24 mouse cellular contexts compared by ENCODE assay signal in the genomic region with DNA sequence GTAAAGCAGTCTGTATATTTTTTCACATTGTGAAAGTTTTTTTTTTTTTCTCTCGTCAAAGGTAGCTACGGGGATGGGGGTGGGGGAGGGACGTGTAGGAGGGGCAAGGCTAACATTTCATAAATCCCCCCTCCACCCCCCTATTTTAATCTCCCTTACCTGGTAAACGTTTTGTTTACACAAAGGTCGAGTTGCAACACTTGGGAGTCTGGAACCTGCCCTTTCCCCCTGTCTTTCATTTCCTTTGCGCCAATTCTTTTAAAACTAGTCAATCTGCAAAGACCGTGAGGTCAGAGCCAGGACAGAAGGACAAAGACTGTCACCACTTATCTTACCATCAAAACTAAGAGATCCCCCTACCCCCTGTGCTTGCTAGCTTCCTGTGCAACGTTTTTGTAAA. TPM values are rescaled to one million over a fixed set of nuclear protein-coding genes. Genes with fewer than 3 reads are reported as not detected.
DNase-seq lines count a peak whose midpoint lies in the region; ATAC-seq and TF ChIP-seq lines count a peak whose summit lies in the region.
"Had no signal": no experiment of that assay in that cellular context is flagged by ENCODE, and none has a peak within 500 bp of the region (broad histone marks: within the 10 kb centered on the region; RNA-seq: fewer than 3 reads in every experiment).

No protein-coding gene starts in this region.

- WGBS in lung, embryonic 15.5 days, result 10% methylated on average over 8 of the region's 8 CpGs
- 14% methylated on average over 8 of the region's 8 CpGs for WGBS in embryonic facial prominence, embryonic 12.5 days
- 16% methylated on average over 8 of the region's 8 CpGs for WGBS in intestine, embryonic 16.5 days
- 23% methylated on average over 8 of the region's 8 CpGs for WGBS in liver, postnatal 0 days (ENCODE audit: insufficient replicate concordance)

- no peak overlapping the region for H3K9ac ChIP-seq in lung, embryonic 15.5 days
- H3K9ac ChIP-seq in embryonic facial prominence, embryonic 12.5 days, result no peak overlapping the region
- 0 out of 2 replicates have a peak overlapping the region, but pooled peaks have one; percentile 15 for H3K9ac ChIP-seq in intestine, embryonic 16.5 days (ENCODE audit: low read depth, low read length)
- no peak overlapping the region for H3K9ac ChIP-seq in liver, postnatal 0 days (replicated peaks)
- H3K9ac ChIP-seq: forebrain, embryonic 15.5 days; kidney, embryonic 15.5 days; liver, embryonic 14.5 days; midbrain, embryonic 12.5 days; neural tube, embryonic 12.5 days had no signal

- peak overlapping the region; percentile 17; the same call in 1 of the 2 replicates for H3K4me2 ChIP-seq in lung, embryonic 15.5 days
- H3K4me2 ChIP-seq in embryonic facial prominence, embryonic 12.5 days (replicated peaks), result 0 out of 2 replicates have a peak overlapping the region, but pooled peaks have one; percentile 7
- H3K4me2 ChIP-seq in intestine, embryonic 16.5 days (ENCODE audit: low read depth, low read length), result peak overlapping the region; percentile 14; the same call in 1 of the 2 replicates
- peak overlapping the region; percentile 35; the same call in 1 of the 2 replicates for H3K4me2 ChIP-seq in liver, postnatal 0 days (ENCODE audit: low read depth, low read length)
- H3K4me2 ChIP-seq: forebrain, embryonic 15.5 days; kidney, embryonic 15.5 days; midbrain, embryonic 12.5 days; neural tube, embryonic 12.5 days had no signal

- H3K4me3 ChIP-seq in lung, embryonic 15.5 days, result no peak overlapping the region
- no peak overlapping the region for H3K4me3 ChIP-seq in embryonic facial prominence, embryonic 12.5 days
- H3K4me3 ChIP-seq in intestine, embryonic 16.5 days (ENCODE audit: low read length), result no peak overlapping the region
- no peak overlapping the region for H3K4me3 ChIP-seq in liver, postnatal 0 days (ENCODE audit: low read depth, low read length)
- H3K4me3 ChIP-seq: forebrain, embryonic 15.5 days; kidney, embryonic 15.5 days; midbrain, embryonic 12.5 days; neural tube, embryonic 12.5 days had no signal

- DNase-seq in lung, postnatal 25 days (ENCODE audit: low spot score), result no peak
- peak; percentile 41 for DNase-seq in liver, postnatal 0 days
- DNase-seq: adrenal gland, postnatal 10 days; cerebellum, adult 9-11 months; layer of hippocampus, postnatal 36 days; left cerebral cortex, postnatal 4 days; right cerebral cortex, postnatal 4 days; thymus, postnatal 25 days had no signal

- no peaks in the 10 kb centered on the region for H3K4me1 ChIP-seq in lung, embryonic 15.5 days
- peaks cover 8% of the 10 kb centered on the region; the same call in 1 of the 2 replicates for H3K4me1 ChIP-seq in embryonic facial prominence, embryonic 12.5 days
- H3K4me1 ChIP-seq in intestine, embryonic 16.5 days (ENCODE audit: control insufficient read depth, insufficient read depth, low read length), result peaks cover 24% of the 10 kb centered on the region
- H3K4me1 ChIP-seq in liver, postnatal 0 days (ENCODE audit: insufficient read depth), result peaks cover 7% of the 10 kb centered on the region; the same call in 1 of the 2 replicates
- H3K4me1 ChIP-seq: forebrain, embryonic 15.5 days; neural tube, embryonic 12.5 days had no signal

- no peaks in the 10 kb centered on the region for H3K27me3 ChIP-seq in lung, embryonic 15.5 days
- no peaks in the 10 kb centered on the region for H3K27me3 ChIP-seq in embryonic facial prominence, embryonic 12.5 days
- H3K27me3 ChIP-seq in intestine, embryonic 16.5 days (replicated peaks; ENCODE audit: control insufficient read depth, insufficient read depth, low read length), result no peaks in the 10 kb centered on the region
- no peaks in the 10 kb centered on the region for H3K27me3 ChIP-seq in liver, postnatal 0 days (ENCODE audit: insufficient read depth, low read length)
- H3K27me3 ChIP-seq: forebrain, embryonic 15.5 days; kidney, embryonic 15.5 days; midbrain, embryonic 12.5 days; neural tube, embryonic 12.5 days; Patski had no signal

- H3K9me3 ChIP-seq in lung, embryonic 15.5 days, result no peaks in the 10 kb centered on the region
- no peaks in the 10 kb centered on the region for H3K9me3 ChIP-seq in embryonic facial prominence, embryonic 12.5 days
- no peaks in the 10 kb centered on the region for H3K9me3 ChIP-seq in intestine, embryonic 16.5 days (ENCODE audit: control insufficient read depth, low read length)
- no peaks in the 10 kb centered on the region for H3K9me3 ChIP-seq in liver, postnatal 0 days (ENCODE audit: low read length)
- H3K9me3 ChIP-seq: forebrain, embryonic 15.5 days; kidney, embryonic 15.5 days; midbrain, embryonic 12.5 days; neural tube, embryonic 12.5 days had no signal

- ATAC-seq in lung, embryonic 15.5 days (ENCODE audit: borderline replicate concordance, extremely low read depth, low FRiP score, low TSS enrichment), result no peak
- ATAC-seq in embryonic facial prominence, embryonic 12.5 days (ENCODE audit: insufficient number of reproducible peaks, insufficient read depth, low FRiP score, low TSS enrichment), result no peak
- ATAC-seq in intestine, embryonic 16.5 days, result no peak
- ATAC-seq in liver, postnatal 0 days, result peak; percentile 21
- ATAC-seq in frontal cortex, adult (ENCODE audit: low TSS enrichment), result no peak
- ATAC-seq in erythroid progenitor cell, adult 5-6 weeks (replicated peaks; ENCODE audit: low FRiP score, poor library complexity, severe bottlenecking), result no peak
- ATAC-seq: forebrain, embryonic 15.5 days; Patski had no signal

- no peaks in the 10 kb centered on the region for H3K36me3 ChIP-seq in lung, embryonic 15.5 days
- no peaks in the 10 kb centered on the region for H3K36me3 ChIP-seq in embryonic facial prominence, embryonic 12.5 days
- no peaks in the 10 kb centered on the region for H3K36me3 ChIP-seq in intestine, embryonic 16.5 days (ENCODE audit: control insufficient read depth, insufficient read depth, low read length)
- H3K36me3 ChIP-seq in liver, postnatal 0 days (replicated peaks; ENCODE audit: insufficient read depth, low read length), result no peaks in the 10 kb centered on the region
- H3K36me3 ChIP-seq: forebrain, embryonic 15.5 days; kidney, embryonic 15.5 days; midbrain, embryonic 12.5 days; neural tube, embryonic 12.5 days had no signal

- H3K27ac ChIP-seq in lung, embryonic 15.5 days, result no peak overlapping the region
- no peak overlapping the region; the same call in 1 of the 2 replicates for H3K27ac ChIP-seq in embryonic facial prominence, embryonic 12.5 days
- peak overlapping the region; percentile 79 for H3K27ac ChIP-seq in intestine, embryonic 16.5 days (ENCODE audit: low read length)
- H3K27ac ChIP-seq in liver, postnatal 0 days (ENCODE audit: low read depth), result peak overlapping the region; percentile 90
- H3K27ac ChIP-seq: forebrain, embryonic 15.5 days; kidney, embryonic 15.5 days; liver, embryonic 14.5 days; midbrain, embryonic 12.5 days; neural tube, embryonic 12.5 days had no signal

- TF ChIP-seq CTCF in liver, postnatal 0 days (IDR thresholded peaks at IDR 0.05; ENCODE audit: low read depth), result no peak

- peak; percentile 78 for TF ChIP-seq EP300 in liver, postnatal 0 days (IDR thresholded peaks at IDR 0.05; ENCODE audit: low read depth)

RNA-seq across cellular contexts. Expression of a gene that starts 23.9 kb away (rescaled TPM):
- not detected in 2 replicates for polyA plus RNA-seq in lung, embryonic 15.5 days (2015; fragmentation: Nextera tagmentation; extraction: Ambion mirVana)
- not detected in 2 replicates for polyA plus RNA-seq in embryonic facial prominence, embryonic 12.5 days (2016; fragmentation: Nextera tagmentation; extraction: Ambion mirVana)
- 28.4 and 37.9 TPM in 2 replicates for polyA plus RNA-seq in intestine, embryonic 16.5 days (2015; fragmentation: Nextera tagmentation; extraction: Ambion mirVana)
- polyA plus RNA-seq in liver, postnatal 0 days (2015; fragmentation: Nextera tagmentation; extraction: Ambion mirVana), result not detected in 2 replicates
- total RNA-seq in erythroid progenitor cell, adult 5-6 weeks (2015; ENCODE audit: low replicate concordance), result not detected in 2 replicates
- not detected in 2 replicates for total RNA-seq in erythroid progenitor cell, adult 5-6 weeks (2017; ENCODE audit: low replicate concordance)
- total RNA-seq: adrenal gland, postnatal 10 days; ES-E14; gastrocnemius, postnatal 4 days; layer of hippocampus, postnatal 36 days; left cerebral cortex, postnatal 4 days had no signal
- polyA plus RNA-seq: cortical plate, adult 2 months; forebrain, embryonic 15.5 days; heart, embryonic 16.5 days; hindbrain, embryonic 11.5 days; liver, embryonic 14.5 days; midbrain, embryonic 12.5 days; neural tube, embryonic 12.5 days; Patski had no signal

RNA-seq across cellular contexts. Expression of a gene that starts 34.3 kb away (rescaled TPM):
- polyA plus RNA-seq in lung, embryonic 15.5 days (2015; fragmentation: Nextera tagmentation; extraction: Ambion mirVana), result 4.2 and 4.4 TPM in 2 replicates
- polyA plus RNA-seq in embryonic facial prominence, embryonic 12.5 days (2016; fragmentation: Nextera tagmentation; extraction: Ambion mirVana), result 2.7 and 2.8 TPM in 2 replicates
- polyA plus RNA-seq in intestine, embryonic 16.5 days (2015; fragmentation: Nextera tagmentation; extraction: Ambion mirVana), result 352 and 475 TPM in 2 replicates
- 1,492 and 1,631 TPM in 2 replicates for polyA plus RNA-seq in liver, postnatal 0 days (2015; fragmentation: Nextera tagmentation; extraction: Ambion mirVana)
- not detected in 2 replicates for total RNA-seq in erythroid progenitor cell, adult 5-6 weeks (2015; ENCODE audit: low replicate concordance)
- 1.6 TPM in 1 of 2 replicates, not detected in the other for total RNA-seq in erythroid progenitor cell, adult 5-6 weeks (2017; ENCODE audit: low replicate concordance)
- total RNA-seq: ES-E14 had no signal

Comparison
In these comparisons a context has a peak if more than half of its experiments do, and no peak if none do; other contexts are left out.
1. H3K27ac ChIP-seq: peak in intestine, embryonic 16.5 days (single experiment) and liver, postnatal 0 days (single experiment); none in lung, embryonic 15.5 days (single experiment) and embryonic facial prominence, embryonic 12.5 days (single experiment).
2. RNA of a gene that starts 23.9 kb away (polyA plus RNA-seq): 28.4 to 37.9 TPM in intestine, embryonic 16.5 days; not detected in liver, postnatal 0 days, not detected in lung, embryonic 15.5 days and not detected in embryonic facial prominence, embryonic 12.5 days; every median in the first group is over 10 times any median in the second.
3. RNA of a gene that starts 34.3 kb away (polyA plus RNA-seq): 1,492 to 1,631 TPM in liver, postnatal 0 days and 352 to 475 TPM in intestine, embryonic 16.5 days; 4.2 to 4.4 TPM in lung, embryonic 15.5 days and 2.7 to 2.8 TPM in embryonic facial prominence, embryonic 12.5 days; every median in the first group is over 10 times any median in the second.
4. Peak in every context shown above with its lines, with median percentiles within 50 percentile points of each other: H3K4me2 ChIP-seq.